Mouse (Mus musculus) embryonic facial prominence, embryonic 15.5 days (tissue): ENCODE measurements around the gene Fut2. TPM values are rescaled to one million over a fixed set of nuclear protein-coding genes. Genes with fewer than 3 reads are reported as not detected.

ENCODE experiments used
- ATAC-seq: fragments of 200-750 bp; cut with Nextera tagmentation; 2 replicates; pipeline ENCODE4 v1.8.0; 2017; ENCODE audit warnings: low read depth, moderate TSS enrichment; ENCODE audit not compliant: insufficient number of reproducible peaks, low FRiP score, low TSS enrichment
- H3K27ac ChIP-seq: fragments of 300-500 bp; sonication (generic); replicated peaks from 2 replicates; pipeline ENCODE4 v1.5.1; 2015; ENCODE audit warnings: mild to moderate bottlenecking, inconsistent platforms
- H3K27me3 ChIP-seq: fragments of 300-500 bp; sonication (generic); 2 replicates; pipeline ENCODE4 v1.6.1; 2015; ENCODE audit warnings: inconsistent platforms
- H3K36me3 ChIP-seq: fragments of 300-500 bp; sonication (generic); 2 replicates; pipeline ENCODE4 v1.6.1; 2015; ENCODE audit warnings: mild to moderate bottlenecking, inconsistent platforms
- H3K4me1 ChIP-seq: fragments of 300-500 bp; sonication (generic); 2 replicates; pipeline ENCODE4 v1.6.1; 2015; ENCODE audit warnings: inconsistent platforms
- H3K4me2 ChIP-seq: fragments of 300-500 bp; sonication (generic); replicated peaks from 2 replicates; pipeline ENCODE4 v1.6.1; 2015; ENCODE audit warnings: mild to moderate bottlenecking, inconsistent platforms
- H3K4me3 ChIP-seq: fragments of 300-500 bp; sonication (generic); replicated peaks from 2 replicates; pipeline ENCODE4 v1.5.1; 2015; ENCODE audit warnings: mild to moderate bottlenecking, inconsistent platforms
- H3K9ac ChIP-seq: fragments of 300-500 bp; sonication (generic); 2 replicates; pipeline ENCODE4 v1.6.1; 2015; ENCODE audit warnings: inconsistent platforms
- H3K9me3 ChIP-seq: fragments of 300-500 bp; sonication (generic); replicated peaks from 2 replicates; pipeline ENCODE4 v1.6.1; 2016; ENCODE audit warnings: inconsistent platforms
- WGBS: fragments of 180-500 bp; shearing (Covaris S2); methylation state at CpG from one replicate; pipeline ENCODE4 v1.1.7; 2015; 5-methylcytosine and 5-hydroxymethylcytosine counted together
- polyA plus RNA-seq: library from polyadenylated mRNA; unstranded; fragments of >200 nt; fragmentation: Nextera tagmentation; extraction: Ambion mirVana; gene quantifications from 2 replicates; pipeline ENCODE4 v1.2.1, GENCODE M21; 2015

Fut2 gene
- polyA plus RNA-seq, 1 experiment from 2014 or later, result 6.5 TPM

DNA sequence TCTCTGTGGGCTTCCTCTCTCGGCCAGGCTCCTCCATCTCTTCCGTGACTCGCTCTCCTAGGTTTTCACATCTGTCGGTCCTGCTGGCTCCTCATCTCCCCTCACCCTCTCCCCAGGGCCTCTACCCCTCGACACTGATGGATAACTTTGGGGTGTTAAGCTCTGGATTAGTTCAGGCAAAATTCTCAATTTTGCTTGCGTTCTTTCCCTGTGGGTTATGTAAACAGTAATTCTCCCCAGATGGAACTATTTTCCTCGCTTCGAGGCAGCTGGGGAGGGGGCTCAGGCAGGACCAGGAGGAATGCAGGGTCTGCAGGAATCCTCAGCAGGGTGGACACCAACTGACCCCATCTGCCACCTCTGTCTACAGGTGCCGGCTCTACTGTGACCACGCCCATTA is 19.6 kb upstream of the Fut2 start:
- WGBS, result 27% methylated on average over 10 of the region's 10 CpGs

DNA sequence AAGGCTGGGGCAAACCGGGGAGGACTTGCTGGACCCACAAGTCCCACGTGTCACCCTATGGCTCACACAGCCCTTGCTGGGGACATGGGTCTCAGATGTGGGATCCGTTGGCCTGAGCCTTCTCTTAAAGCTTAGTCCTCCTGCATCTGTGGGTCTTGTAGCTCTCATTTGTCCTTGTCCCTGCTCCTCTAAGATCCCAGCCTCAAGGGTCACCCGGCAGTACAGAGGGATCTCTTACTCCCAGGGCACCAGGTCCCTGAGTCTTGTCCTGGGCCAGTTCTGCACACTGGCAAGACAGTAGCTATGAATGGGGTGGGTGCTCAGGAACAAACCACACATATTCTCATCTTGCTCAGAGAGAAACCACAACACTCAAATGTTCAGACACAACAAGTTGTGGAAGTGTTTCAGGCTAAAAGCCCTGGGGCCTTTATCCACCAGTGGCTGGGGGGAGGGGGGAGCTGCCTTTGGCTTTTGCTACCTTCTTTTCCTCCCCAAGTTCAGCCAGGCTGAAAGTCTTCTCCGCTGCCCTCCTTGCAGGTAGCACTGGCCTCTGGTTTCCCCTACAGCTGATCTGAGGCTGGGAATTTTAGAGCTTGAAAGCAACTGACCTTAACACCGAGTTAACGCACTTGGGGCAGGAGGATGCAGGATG is 17.3 kb upstream of the Fut2 start, which contains the start of gene Ntn5:
Gene Ntn5 (plus strand): TSS at position 627 of the 655 bp plus-strand sequence.
- peak within 1 kb of the TSS; percentile 79 for H3K27ac ChIP-seq
- no peaks in the 10 kb centered on the region for H3K9me3 ChIP-seq
- WGBS, result 68% methylated on average over 7 of the region's 7 CpGs
- peak within 1 kb of the TSS; percentile 22; the same call in 1 of the 2 replicates for H3K4me3 ChIP-seq
- H3K4me1 ChIP-seq, result peaks cover 48% of the 10 kb centered on the region
- peak within 1 kb of the TSS; percentile 39; the same call in 1 of the 2 replicates for H3K4me2 ChIP-seq
- no peak for ATAC-seq
- H3K36me3 ChIP-seq, result no peaks in the 10 kb centered on the region
- 0 out of 2 replicates have a peak within 1 kb of the TSS, but pooled peaks have one; percentile 1 for H3K9ac ChIP-seq
- H3K27me3 ChIP-seq, result no peaks in the 10 kb centered on the region

More for the DNA sequence above, 19.6 kb upstream of the Fut2 start:
- Histone ChIP-seq H3K36me3 (no peaks in the 10 kb centered on the region), H3K9me3 (no peaks in the 10 kb centered on the region), H3K27me3 (no peaks in the 10 kb centered on the region), H3K4me1 (peaks cover 48% of the 10 kb centered on the region), H3K4me3 (peak overlapping the region; percentile 22), H3K27ac (peak overlapping the region; percentile 79), H3K4me2 (peak overlapping the region; percentile 39), H3K9ac (no peak overlapping the region)
- ATAC-seq, result no peak

DNA sequence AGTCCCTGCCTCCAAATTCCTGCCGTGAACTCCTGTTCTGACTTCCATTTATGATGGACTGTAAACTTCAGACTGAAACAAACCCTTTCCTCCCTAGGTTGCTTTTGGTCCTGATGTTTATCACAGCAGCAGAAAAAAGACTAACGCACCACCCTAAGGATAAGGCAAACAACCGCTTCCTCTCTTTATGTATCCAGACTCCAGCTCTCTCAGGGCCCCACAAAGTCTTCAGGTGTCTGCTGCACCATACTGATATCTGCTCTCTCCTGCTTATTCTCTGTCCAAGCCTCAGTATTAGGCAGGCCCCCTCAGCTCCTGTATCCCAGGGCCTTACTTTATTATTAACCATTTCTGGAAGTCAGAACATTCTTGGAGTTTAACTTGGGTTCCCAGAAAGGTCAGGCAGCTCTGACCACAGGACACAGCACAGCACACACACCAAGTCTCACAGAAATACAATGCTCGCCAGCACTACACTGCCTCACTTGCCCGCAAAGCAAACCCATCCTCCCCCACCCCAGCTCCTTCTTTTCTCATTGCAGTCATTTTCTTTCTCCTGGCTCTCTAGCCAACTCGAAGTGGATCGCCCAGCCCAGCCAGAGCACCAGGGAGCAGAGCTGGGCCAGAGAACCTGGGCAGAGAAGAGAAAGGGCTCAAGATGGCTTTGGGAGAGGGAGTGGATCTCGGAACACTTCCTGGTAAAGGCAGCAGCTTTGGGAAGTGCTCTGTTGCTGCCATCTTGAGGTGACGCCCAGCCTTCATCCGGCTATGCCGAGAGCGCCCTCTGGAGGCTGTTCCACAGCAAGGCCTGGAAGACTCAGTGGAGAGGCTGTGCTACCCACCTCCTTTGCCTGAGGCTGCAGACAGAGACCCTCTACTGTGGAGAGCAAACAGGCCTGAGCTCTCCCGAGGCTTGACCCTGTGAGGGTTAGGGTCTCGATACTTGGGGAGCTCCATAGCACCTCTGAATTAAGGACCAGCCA is 16.2 kb upstream of the Fut2 start:
- WGBS, result 30% methylated on average over 14 of the region's 14 CpGs
- Histone ChIP-seq H3K4me1 (peaks cover 48% of the 10 kb centered on the region), H3K4me2 (peak overlapping the region; percentile 37), H3K27ac (peak overlapping the region; percentile 55; the same call in 1 of the 2 replicates), H3K9me3 (no peaks in the 10 kb centered on the region), H3K36me3 (no peaks in the 10 kb centered on the region), H3K27me3 (no peaks in the 10 kb centered on the region), H3K9ac (no peak overlapping the region), H3K4me3 (no peak overlapping the region; the same call in 1 of the 2 replicates)
- ATAC-seq, result peak; percentile 55

DNA sequence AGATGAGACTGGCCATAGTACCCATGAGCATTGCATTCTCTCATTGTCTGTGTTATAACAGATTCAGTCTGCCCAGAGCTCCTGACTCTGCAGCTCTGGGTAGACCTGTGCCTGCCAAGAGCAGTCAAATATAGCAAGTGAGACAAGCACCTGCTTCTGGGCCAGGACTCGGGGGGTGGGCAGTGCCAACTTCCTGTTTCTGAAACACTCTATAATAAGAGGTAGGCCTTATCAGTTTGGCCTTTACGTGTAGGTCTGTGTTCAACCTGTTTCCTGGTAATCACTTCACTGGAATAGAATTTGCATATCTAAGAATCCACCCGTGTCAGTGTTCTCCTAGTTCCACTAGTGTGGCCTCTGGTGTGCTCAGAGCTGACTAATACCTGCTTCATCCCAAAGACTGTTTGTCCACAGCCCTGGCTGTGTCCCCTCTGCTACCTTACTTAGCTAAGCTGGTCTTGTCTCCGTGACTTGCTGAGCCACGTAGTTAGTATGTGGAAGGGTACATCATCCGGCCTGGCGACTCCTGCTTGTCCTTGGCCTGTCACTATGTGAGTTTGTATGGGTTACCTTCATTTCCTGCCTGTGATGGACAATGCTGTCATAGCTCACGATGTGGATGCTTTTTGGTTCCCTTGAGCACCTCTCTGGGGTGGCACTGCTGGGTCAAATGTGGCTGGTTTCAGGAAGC is 15.0 kb upstream of the Fut2 start:
- WGBS, result 81% methylated on average over 8 of the region's 8 CpGs
- no peak overlapping the region for H3K9ac ChIP-seq
- no peaks in the 10 kb centered on the region for H3K27me3 ChIP-seq
- no peak overlapping the region for H3K4me2 ChIP-seq
- H3K36me3 ChIP-seq, result no peaks in the 10 kb centered on the region
- H3K4me3 ChIP-seq, result no peak overlapping the region
- no peak overlapping the region for H3K27ac ChIP-seq
- ATAC-seq, result no peak
- peaks cover 39% of the 10 kb centered on the region for H3K4me1 ChIP-seq
- no peaks in the 10 kb centered on the region for H3K9me3 ChIP-seq

DNA sequence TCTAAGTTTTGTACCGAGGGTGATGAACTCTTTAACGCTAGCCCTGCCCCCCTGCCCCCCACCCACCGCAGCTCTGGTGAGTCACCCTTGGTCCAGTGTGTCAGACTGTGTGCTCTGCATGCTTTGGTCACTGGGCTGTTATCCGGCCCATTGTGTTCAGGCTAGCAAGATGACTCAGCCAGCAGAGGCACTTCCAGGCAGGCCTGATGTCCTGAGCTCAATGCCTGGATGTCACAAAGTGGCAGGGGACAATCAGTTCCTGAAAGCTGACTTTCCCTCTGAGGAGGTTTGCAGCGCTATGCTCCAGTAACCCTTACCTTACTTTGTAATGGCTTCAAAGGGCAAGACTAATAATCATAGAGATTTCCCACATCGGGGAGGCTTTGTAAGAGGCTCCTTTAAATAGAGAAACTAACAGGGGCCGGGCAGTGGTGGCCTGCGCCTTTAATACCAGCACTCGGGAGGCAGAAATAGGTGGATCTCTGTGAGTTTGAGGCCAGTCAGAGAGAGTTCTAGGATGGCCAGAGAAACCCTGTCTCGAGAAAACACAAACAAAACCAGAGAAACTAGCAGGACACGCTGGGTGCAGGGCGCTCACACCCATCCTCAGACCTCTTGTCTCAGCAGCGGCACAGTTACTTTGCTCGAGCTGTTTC is 13.9 kb upstream of the Fut2 start:
- 72% methylated on average over 14 of the region's 14 CpGs for WGBS
- Histone ChIP-seq H3K36me3 (no peaks in the 10 kb centered on the region), H3K9me3 (no peaks in the 10 kb centered on the region), H3K4me1 (peaks cover 28% of the 10 kb centered on the region), H3K27ac (0 out of 2 replicates have a peak overlapping the region, but pooled peaks have one; percentile 11), H3K9ac (no peak overlapping the region), H3K4me3 (no peak overlapping the region), H3K27me3 (no peaks in the 10 kb centered on the region), H3K4me2 (no peak overlapping the region)
- no peak for ATAC-seq

DNA sequence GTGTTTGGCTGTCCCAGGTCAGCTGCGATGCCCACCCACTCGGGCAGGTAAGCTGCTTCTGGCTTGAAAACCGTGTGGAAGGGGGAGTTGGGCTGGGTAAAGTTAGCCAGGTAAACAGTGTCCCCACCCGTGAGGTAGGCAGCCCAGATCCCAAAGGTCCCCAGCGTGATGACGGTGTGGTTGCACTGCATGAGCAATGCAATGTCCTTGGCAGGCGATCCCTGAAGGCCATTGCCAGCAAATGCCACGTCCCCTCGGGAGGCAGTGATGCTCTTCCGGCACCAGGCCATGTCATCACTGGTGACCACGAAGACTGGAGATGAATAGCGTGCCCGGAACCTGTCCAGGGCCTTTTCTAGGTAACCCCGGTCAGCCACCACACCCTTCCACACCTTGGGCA is 12.3 kb upstream of the Fut2 start:
- 90% methylated on average over 14 of the region's 14 CpGs for WGBS
- peaks cover 13% of the 10 kb centered on the region for H3K4me1 ChIP-seq
- H3K4me2 ChIP-seq, result no peak overlapping the region
- H3K27ac ChIP-seq, result no peak overlapping the region
- no peak overlapping the region for H3K4me3 ChIP-seq
- no peaks in the 10 kb centered on the region for H3K36me3 ChIP-seq
- H3K27me3 ChIP-seq, result no peaks in the 10 kb centered on the region
- H3K9ac ChIP-seq, result no peak overlapping the region
- no peaks in the 10 kb centered on the region for H3K9me3 ChIP-seq
- no peak for ATAC-seq

DNA sequence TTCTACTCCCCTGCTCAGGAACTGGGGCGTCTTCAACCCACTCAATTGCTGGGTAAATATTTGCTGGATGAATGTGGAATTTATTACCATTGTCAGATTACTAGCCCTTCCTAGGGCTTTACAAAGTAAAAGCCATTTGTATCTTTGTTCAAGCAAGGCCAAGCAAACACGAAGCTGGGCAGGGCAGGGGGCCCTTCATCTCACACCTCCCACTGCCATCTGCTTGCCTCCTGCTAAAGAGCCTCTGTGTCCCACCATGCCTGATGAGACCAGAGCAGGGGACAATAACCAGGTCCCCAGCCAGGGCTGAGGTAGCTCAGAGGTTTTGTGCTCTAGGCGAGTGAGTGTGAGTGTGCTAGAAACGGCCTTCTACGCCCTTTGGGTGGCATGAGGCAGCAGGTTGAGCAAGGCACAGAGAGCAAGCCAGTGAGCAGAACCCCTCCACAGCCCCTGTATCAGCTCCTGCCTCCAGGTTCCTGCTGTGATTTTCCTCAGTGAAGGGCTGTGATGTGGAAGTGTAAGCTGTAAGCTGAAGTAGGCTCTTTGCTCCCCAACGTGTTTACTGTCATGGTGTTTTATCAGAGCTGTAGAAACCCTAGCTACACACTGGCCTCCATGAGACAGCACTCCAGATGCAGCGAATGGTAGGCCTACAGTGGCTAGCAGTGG is 11.6 kb upstream of the Fut2 start:
- no peak overlapping the region for H3K27ac ChIP-seq
- H3K4me1 ChIP-seq, result peaks cover 6% of the 10 kb centered on the region
- H3K4me3 ChIP-seq, result no peak overlapping the region
- ATAC-seq, result no peak
- no peak overlapping the region for H3K9ac ChIP-seq
- H3K9me3 ChIP-seq, result no peaks in the 10 kb centered on the region
- no peak overlapping the region for H3K4me2 ChIP-seq
- 74% methylated on average over 7 of the region's 7 CpGs for WGBS
- H3K36me3 ChIP-seq, result no peaks in the 10 kb centered on the region
- H3K27me3 ChIP-seq, result no peaks in the 10 kb centered on the region

DNA sequence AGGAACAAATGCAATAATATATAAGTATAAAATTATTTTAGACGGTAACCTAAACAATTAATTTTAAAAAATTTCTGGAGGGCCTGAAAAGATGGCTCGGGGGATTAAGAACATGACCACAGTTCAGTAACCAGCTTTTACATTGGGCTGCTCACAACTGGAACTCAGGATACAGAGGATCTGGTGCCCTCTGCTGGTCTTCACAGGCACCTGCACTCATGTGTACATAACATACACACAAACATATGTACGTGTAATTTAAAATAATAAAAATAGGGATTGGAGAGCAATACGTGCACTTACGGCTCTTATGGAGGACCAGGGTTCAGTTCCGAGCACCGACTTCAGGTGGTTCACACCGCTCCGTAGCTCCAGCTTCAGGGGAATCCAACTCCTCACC is 2.7 kb upstream of the Fut2 start:
- WGBS, result 95% methylated on average over 9 of the region's 9 CpGs
- H3K4me1 ChIP-seq, result peaks cover 12% of the 10 kb centered on the region; the same call in 1 of the 2 replicates
- ATAC-seq, result no peak
- no peaks in the 10 kb centered on the region for H3K9me3 ChIP-seq
- H3K4me2 ChIP-seq, result no peak overlapping the region
- no peaks in the 10 kb centered on the region for H3K27me3 ChIP-seq
- no peak overlapping the region for H3K27ac ChIP-seq
- H3K36me3 ChIP-seq, result no peaks in the 10 kb centered on the region
- H3K4me3 ChIP-seq, result no peak overlapping the region
- no peak overlapping the region for H3K9ac ChIP-seq

DNA sequence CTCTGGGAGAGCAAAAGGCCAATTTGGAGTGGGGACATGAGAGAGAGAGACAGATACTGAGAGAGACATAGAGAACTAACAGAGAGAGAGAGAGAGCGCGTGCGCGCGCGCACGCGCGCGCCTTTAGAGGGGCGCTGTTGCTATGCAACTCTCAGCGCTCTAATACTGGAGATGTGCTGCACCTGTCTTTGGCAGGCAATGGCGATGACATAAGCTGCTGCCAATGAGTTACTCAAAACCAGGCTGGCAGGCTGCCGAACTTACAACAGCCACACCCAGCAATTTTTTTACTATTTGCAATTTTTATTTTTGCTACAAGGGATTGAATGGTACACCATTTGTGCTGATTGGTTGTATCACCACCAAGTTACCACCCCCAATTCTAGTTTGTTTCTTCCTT is 1.6 kb upstream of the Fut2 start:
- WGBS, result 67% methylated on average over 14 of the region's 14 CpGs
- Histone ChIP-seq H3K4me3 (no peak overlapping the region), H3K4me1 (peaks cover 12% of the 10 kb centered on the region; the same call in 1 of the 2 replicates), H3K9ac (no peak overlapping the region), H3K27ac (no peak overlapping the region), H3K36me3 (no peaks in the 10 kb centered on the region), H3K27me3 (no peaks in the 10 kb centered on the region), H3K4me2 (no peak overlapping the region), H3K9me3 (no peaks in the 10 kb centered on the region)
- no peak for ATAC-seq
